Mouse (Mus musculus): ENCODE measurements around the gene Atxn2.
"Not testable (repeated sequence)": the region's sequence is repeated elsewhere in the genome, so short reads cannot be mapped to it uniquely, and the experiment has no call there.

Atxn2 gene

GRCm38 (mm10) chr5:121711928-121712231 is 743 bp downstream of the Atxn2 start:
- DNase-seq (ENCODE audit: low spot score) = no peak

- DNase-seq (ENCODE audit: low spot score) = peak; percentile 59
Observed at GRCm38 (mm10) chr5:121712232-121712933, 1.2 kb downstream of the Atxn2 start.

- DNase-seq (ENCODE audit: low spot score) = peak; percentile 76
Observed at GRCm38 (mm10) chr5:121712934-121713538, 1.9 kb downstream of the Atxn2 start.

- no peak for DNase-seq (ENCODE audit: low spot score)
Observed at GRCm38 (mm10) chr5:121714331-121714730, 3.2 kb downstream of the Atxn2 start.

- no peak for DNase-seq (ENCODE audit: low spot score)
Observed at GRCm38 (mm10) chr5:121714928-121715327, 3.8 kb downstream of the Atxn2 start.

- DNase-seq (ENCODE audit: low spot score) = no peak
Observed at GRCm38 (mm10) chr5:121718462-121718861, 7.3 kb downstream of the Atxn2 start.

- no peak for DNase-seq (ENCODE audit: low spot score)
Observed at GRCm38 (mm10) chr5:121720888-121721585, 9.9 kb downstream of the Atxn2 start.

GRCm38 (mm10) chr5:121721841-121722240 is 10.7 kb downstream of the Atxn2 start:
- DNase-seq (ENCODE audit: low spot score) = no peak

GRCm38 (mm10) chr5:121724678-121725077 is 13.5 kb downstream of the Atxn2 start:
- no peak for DNase-seq (ENCODE audit: low spot score)

- no peak for DNase-seq (ENCODE audit: low spot score)
Observed at GRCm38 (mm10) chr5:121730057-121730456, 18.9 kb downstream of the Atxn2 start.

GRCm38 (mm10) chr5:121736641-121737040 is 25.5 kb downstream of the Atxn2 start:
- no peak for DNase-seq (ENCODE audit: low spot score)

- DNase-seq (ENCODE audit: low spot score) = not testable (repeated sequence)
Observed at GRCm38 (mm10) chr5:121738162-121738561, 27.0 kb downstream of the Atxn2 start.

- no peak for DNase-seq (ENCODE audit: low spot score)
Observed at GRCm38 (mm10) chr5:121738576-121739191, 27.5 kb downstream of the Atxn2 start.

- no peak for DNase-seq (ENCODE audit: low spot score)
Observed at GRCm38 (mm10) chr5:121740516-121740915, 29.4 kb downstream of the Atxn2 start.

- no peak for DNase-seq (ENCODE audit: low spot score)
Observed at GRCm38 (mm10) chr5:121742915-121743314, 31.8 kb downstream of the Atxn2 start.

GRCm38 (mm10) chr5:121747884-121748594 is 36.9 kb downstream of the Atxn2 start:
- DNase-seq (ENCODE audit: low spot score) = not testable (repeated sequence)

GRCm38 (mm10) chr5:121749633-121750032 is 38.5 kb downstream of the Atxn2 start:
- no peak for DNase-seq (ENCODE audit: low spot score)

- DNase-seq (ENCODE audit: low spot score) = peak; percentile 56
Observed at GRCm38 (mm10) chr5:121757900-121758299, 46.8 kb downstream of the Atxn2 start.

GRCm38 (mm10) chr5:121758341-121758740 is 47.2 kb downstream of the Atxn2 start:
- no peak for DNase-seq (ENCODE audit: low spot score)

- DNase-seq (ENCODE audit: low spot score) = no peak
Observed at GRCm38 (mm10) chr5:121759921-121760320, 48.8 kb downstream of the Atxn2 start.

- no peak for DNase-seq (ENCODE audit: low spot score)
Observed at GRCm38 (mm10) chr5:121761459-121761858, 50.3 kb downstream of the Atxn2 start.

- DNase-seq (ENCODE audit: low spot score) = no peak
Observed at GRCm38 (mm10) chr5:121762949-121763348, 51.8 kb downstream of the Atxn2 start.
